Mouse (Mus musculus) limb, embryonic 12.5 days (tissue): ENCODE data around the gene Pou2f2. TPM values are rescaled to one million over a fixed set of nuclear protein-coding genes. Genes with fewer than 3 reads are reported as not detected.

Experiments
- ATAC-seq: fragments of 200-750 bp; cut with Nextera tagmentation; 2 replicates; pipeline ENCODE4 v1.8.0; 2017; ENCODE audit warnings: low read depth, moderate TSS enrichment; ENCODE audit not compliant: insufficient number of reproducible peaks, insufficient read depth, low FRiP score, low TSS enrichment
- H3K27ac ChIP-seq: fragments of 300-500 bp; sonication (generic); 2 replicates; pipeline ENCODE4 v1.5.1; 2016; ENCODE audit warnings: mild to moderate bottlenecking, moderate library complexity
- H3K27me3 ChIP-seq: fragments of 300-500 bp; sonication (generic); 2 replicates; pipeline ENCODE4 v1.6.1; 2016; ENCODE audit warnings: mild to moderate bottlenecking, moderate library complexity
- H3K36me3 ChIP-seq: fragments of 300-500 bp; sonication (generic); 2 replicates; pipeline ENCODE4 v1.6.1; 2016; ENCODE audit warnings: mild to moderate bottlenecking, moderate library complexity
- H3K4me1 ChIP-seq: fragments of 300-500 bp; sonication (generic); replicated peaks from 2 replicates; pipeline ENCODE4 v1.6.1; 2016
- H3K4me2 ChIP-seq: fragments of 300-500 bp; sonication (generic); 2 replicates; pipeline ENCODE4 v1.6.1; 2016; ENCODE audit warnings: mild to moderate bottlenecking, moderate library complexity
- H3K4me3 ChIP-seq: fragments of 300-500 bp; sonication (generic); replicated peaks from 2 replicates; pipeline ENCODE4 v1.5.1; 2016; ENCODE audit warnings: mild to moderate bottlenecking
- H3K9ac ChIP-seq: fragments of 300-500 bp; sonication (generic); replicated peaks from 2 replicates; pipeline ENCODE4 v1.6.1; 2016; ENCODE audit warnings: mild to moderate bottlenecking, moderate library complexity
- H3K9me3 ChIP-seq: fragments of 300-500 bp; sonication (generic); 2 replicates; pipeline ENCODE4 v1.6.1; 2016; ENCODE audit warnings: mild to moderate bottlenecking, moderate library complexity
- WGBS: fragments of 180-500 bp; shearing (Covaris S2); methylation state at CpG from one replicate; pipeline ENCODE4 v1.1.7; 2016; 5-methylcytosine and 5-hydroxymethylcytosine counted together
- polyA plus RNA-seq: library from polyadenylated mRNA; unstranded; fragments of >200 nt; fragmentation: Nextera tagmentation; extraction: Ambion mirVana; gene quantifications from 2 replicates; pipeline ENCODE4 v1.2.1, GENCODE M21; 2016

Gene Pou2f2
- 2.7 and 2.9 TPM in 2 replicates for polyA plus RNA-seq

- no peaks in the 10 kb centered on the region for H3K36me3 ChIP-seq
- peak; percentile 79 for ATAC-seq
- no peak within 1 kb of the TSS for H3K27ac ChIP-seq
- peaks cover 25% of the 10 kb centered on the region for H3K4me1 ChIP-seq
- H3K9me3 ChIP-seq: no peaks in the 10 kb centered on the region
- H3K9ac ChIP-seq: peak within 1 kb of the TSS; percentile 50
- H3K4me2 ChIP-seq: peak within 1 kb of the TSS; percentile 76
- H3K4me3 ChIP-seq: peak within 1 kb of the TSS; percentile 57
- 0% methylated on average over 40 of the region's 56 CpGs for WGBS
- H3K27me3 ChIP-seq: peaks cover 93% of the 10 kb centered on the region
Observed at GRCm38 (mm10) chr7:25179606-25180161, at the start of gene Pou2f2. Gene Pou2f2 (minus strand): TSS chr7:25179726.

- no peaks in the 10 kb centered on the region for H3K4me1 ChIP-seq
- H3K9me3 ChIP-seq: no peaks in the 10 kb centered on the region
- peaks cover 99% of the 10 kb centered on the region for H3K36me3 ChIP-seq
- no peak overlapping the region for H3K27ac ChIP-seq
- H3K27me3 ChIP-seq: no peaks in the 10 kb centered on the region
- 84% methylated on average over 1 of the region's 1 CpGs for WGBS
- H3K9ac ChIP-seq: no peak overlapping the region
- no peak overlapping the region for H3K4me3 ChIP-seq
- no peak overlapping the region for H3K4me2 ChIP-seq
- no peak for ATAC-seq
Observed at GRCm38 (mm10) chr7:25227523-25228300, 48.2 kb upstream of the Pou2f2 start.

GRCm38 (mm10) chr7:25222275-25222967, 42.9 kb upstream of the Pou2f2 start:
- 88% methylated on average over 10 of the region's 10 CpGs for WGBS
- no peak overlapping the region for H3K27ac ChIP-seq
- ATAC-seq: no peak
- H3K9ac ChIP-seq: peak overlapping the region; percentile 71; the same call in 1 of the 2 replicates
- H3K4me1 ChIP-seq: peaks cover 27% of the 10 kb centered on the region
- peaks cover 50% of the 10 kb centered on the region for H3K36me3 ChIP-seq
- no peaks in the 10 kb centered on the region for H3K27me3 ChIP-seq
- H3K4me2 ChIP-seq: peak overlapping the region; percentile 92
- no peaks in the 10 kb centered on the region for H3K9me3 ChIP-seq
- peak overlapping the region; percentile 71 for H3K4me3 ChIP-seq

GRCm38 (mm10) chr7:25221102-25221883, 41.8 kb upstream of the Pou2f2 start, which contains the start of gene Zfp526:
Gene Zfp526 (plus strand): TSS chr7:25221425.
- WGBS: under 1% methylated on average over 45 of the region's 45 CpGs

GRCm38 (mm10) chr7:25220457-25221101, 41.1 kb upstream of the Pou2f2 start, which contains the start of gene Dedd2:
Gene Dedd2 (minus strand): TSS chr7:25220615.
- 11% methylated on average over 20 of the region's 20 CpGs for WGBS
- Histone ChIP-seq H3K4me1 (peaks cover 27% of the 10 kb centered on the region), H3K27ac (peak within 1 kb of the TSS; percentile 84), H3K9ac (peak within 1 kb of the TSS; percentile 71), H3K27me3 (no peaks in the 10 kb centered on the region), H3K36me3 (peaks cover 40% of the 10 kb centered on the region), H3K4me2 (peak within 1 kb of the TSS; percentile 92), H3K9me3 (no peaks in the 10 kb centered on the region), H3K4me3 (peak within 1 kb of the TSS; percentile 71)
- ATAC-seq: no peak

More at GRCm38 (mm10) chr7:25221102-25221883, 41.8 kb upstream of the Pou2f2 start, which contains the start of gene Zfp526:
- peak within 1 kb of the TSS; percentile 71 for H3K4me3 ChIP-seq
- H3K36me3 ChIP-seq: peaks cover 44% of the 10 kb centered on the region
- H3K27me3 ChIP-seq: no peaks in the 10 kb centered on the region
- H3K4me2 ChIP-seq: peak within 1 kb of the TSS; percentile 92
- peak; percentile 96 for ATAC-seq
- H3K9ac ChIP-seq: peak within 1 kb of the TSS; percentile 71
- peaks cover 27% of the 10 kb centered on the region for H3K4me1 ChIP-seq
- no peaks in the 10 kb centered on the region for H3K9me3 ChIP-seq
- peak within 1 kb of the TSS; percentile 84 for H3K27ac ChIP-seq

GRCm38 (mm10) chr7:25219756-25220456, 40.4 kb upstream of the Pou2f2 start:
- 3% methylated on average over 31 of the region's 31 CpGs for WGBS
- H3K4me1 ChIP-seq: peaks cover 27% of the 10 kb centered on the region
- peak overlapping the region; percentile 92 for H3K4me2 ChIP-seq
- peak overlapping the region; percentile 71; the same call in 1 of the 2 replicates for H3K9ac ChIP-seq
- peak; percentile 61 for ATAC-seq
- no peaks in the 10 kb centered on the region for H3K9me3 ChIP-seq
- H3K36me3 ChIP-seq: peaks cover 35% of the 10 kb centered on the region
- no peaks in the 10 kb centered on the region for H3K27me3 ChIP-seq
- H3K4me3 ChIP-seq: peak overlapping the region; percentile 71
- peak overlapping the region; percentile 82 for H3K27ac ChIP-seq

GRCm38 (mm10) chr7:25219416-25219750, 39.9 kb upstream of the Pou2f2 start:
- under 1% methylated on average over 16 of the region's 16 CpGs for WGBS
- peak overlapping the region; percentile 92 for H3K4me2 ChIP-seq
- peak; percentile 9 for ATAC-seq

GRCm38 (mm10) chr7:25218705-25219415, 39.3 kb upstream of the Pou2f2 start:
- peak; percentile 6 for ATAC-seq

More at GRCm38 (mm10) chr7:25219416-25219750, 39.9 kb upstream of the Pou2f2 start:
- H3K27ac ChIP-seq: peak overlapping the region; percentile 82
- no peaks in the 10 kb centered on the region for H3K27me3 ChIP-seq
- peaks cover 33% of the 10 kb centered on the region for H3K36me3 ChIP-seq
- H3K4me1 ChIP-seq: peaks cover 27% of the 10 kb centered on the region
- peak overlapping the region; percentile 71 for H3K9ac ChIP-seq
- H3K4me3 ChIP-seq: peak overlapping the region; percentile 71
- no peaks in the 10 kb centered on the region for H3K9me3 ChIP-seq

GRCm38 (mm10) chr7:25217653-25218395, 38.3 kb upstream of the Pou2f2 start:
- peak overlapping the region; percentile 92 for H3K4me2 ChIP-seq
- H3K36me3 ChIP-seq: peaks cover 22% of the 10 kb centered on the region

More at GRCm38 (mm10) chr7:25218705-25219415, 39.3 kb upstream of the Pou2f2 start:
- Histone ChIP-seq H3K9me3 (no peaks in the 10 kb centered on the region), H3K4me1 (peaks cover 27% of the 10 kb centered on the region), H3K9ac (peak overlapping the region; percentile 71), H3K27ac (peak overlapping the region; percentile 82), H3K4me3 (peak overlapping the region; percentile 71), H3K36me3 (peaks cover 30% of the 10 kb centered on the region), H3K4me2 (peak overlapping the region; percentile 92), H3K27me3 (no peaks in the 10 kb centered on the region)
- under 1% methylated on average over 53 of the region's 53 CpGs for WGBS

More at GRCm38 (mm10) chr7:25217653-25218395, 38.3 kb upstream of the Pou2f2 start:
- H3K9ac ChIP-seq: no peak overlapping the region
- no peak for ATAC-seq
- no peaks in the 10 kb centered on the region for H3K27me3 ChIP-seq
- 63% methylated on average over 12 of the region's 12 CpGs for WGBS
- H3K9me3 ChIP-seq: no peaks in the 10 kb centered on the region
- H3K4me1 ChIP-seq: peaks cover 27% of the 10 kb centered on the region
- H3K4me3 ChIP-seq: peak overlapping the region; percentile 71
- H3K27ac ChIP-seq: no peak overlapping the region
